Mouse (Mus musculus): ENCODE data around the gene Psmf1. TPM values are rescaled to one million over a fixed set of nuclear protein-coding genes. Genes with fewer than 3 reads are reported as not detected.

Gene Psmf1
- polyA plus RNA-seq, 1 experiment from 2014 or later, result 70.6 TPM

DNA sequence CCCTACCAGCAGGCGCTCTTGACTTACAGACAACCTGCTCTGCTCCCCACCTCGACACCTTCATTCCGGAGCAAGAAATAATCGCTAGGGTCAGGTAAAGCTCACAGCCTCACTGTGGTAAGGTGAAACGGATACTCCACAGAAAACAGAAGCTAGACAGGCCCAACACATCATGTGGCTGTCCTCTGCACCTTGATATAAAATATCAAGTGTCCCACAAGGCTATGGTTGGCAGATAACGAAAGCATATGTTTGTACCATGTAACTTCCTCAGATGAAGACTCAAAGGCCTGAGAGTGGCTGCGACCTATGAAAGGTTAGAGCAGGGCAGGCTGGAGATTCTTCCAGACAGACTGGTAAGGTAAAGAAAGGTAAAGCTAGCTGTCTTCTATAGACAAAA lies 4.5 kb downstream of the Psmf1 start:
- Histone ChIP-seq H3K4me2 (ENCODE audit: low read depth, low read length) (peak overlapping the region; percentile 96; the same call in 1 of the 2 replicates), H3K9me3 (ENCODE audit: control insufficient read depth, low read length) (no peaks in the 10 kb centered on the region), H3K9ac (replicated peaks; ENCODE audit: low read depth, low read length) (no peak overlapping the region), H3K27me3 (ENCODE audit: control insufficient read depth, insufficient read depth, low read length) (no peaks in the 10 kb centered on the region), H3K4me3 (ENCODE audit: low read depth, low read length) (no peak overlapping the region), H3K4me1 (ENCODE audit: control insufficient read depth, insufficient read depth, low read length) (peaks cover 16% of the 10 kb centered on the region), H3K27ac (ENCODE audit: low read depth, low read length) (no peak overlapping the region), H3K36me3 (ENCODE audit: control insufficient read depth, insufficient read depth, low read length) (no peaks in the 10 kb centered on the region)
- no peak for ATAC-seq (ENCODE audit: low read depth)
- 95% methylated on average over 7 of the region's 7 CpGs for WGBS

DNA sequence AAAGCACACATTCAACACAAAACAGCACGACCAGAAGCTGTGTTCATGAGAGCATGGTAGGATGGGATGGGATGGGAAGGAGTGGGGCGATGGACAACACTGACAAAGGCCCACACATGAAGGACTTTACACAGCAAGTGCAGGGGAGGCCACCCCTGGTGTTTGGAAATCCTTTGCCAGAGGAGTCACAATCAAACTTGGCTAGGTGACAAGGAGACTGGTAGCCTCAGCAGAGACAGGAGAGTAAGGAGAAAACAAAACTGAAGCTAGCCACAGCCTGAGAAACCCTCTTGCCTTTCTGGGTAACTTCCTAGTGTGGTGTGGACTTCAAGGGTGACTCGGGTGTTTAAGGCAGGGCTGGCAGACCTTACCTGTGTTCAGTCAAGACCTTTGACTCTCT lies 4.9 kb downstream of the Psmf1 start:
- H3K27ac ChIP-seq (ENCODE audit: low read depth, low read length), result no peak overlapping the region
- no peaks in the 10 kb centered on the region for H3K27me3 ChIP-seq (ENCODE audit: control insufficient read depth, insufficient read depth, low read length)
- no peak overlapping the region for H3K4me3 ChIP-seq (ENCODE audit: low read depth, low read length)
- H3K9ac ChIP-seq (replicated peaks; ENCODE audit: low read depth, low read length), result no peak overlapping the region
- WGBS, result 85% methylated on average over 3 of the region's 3 CpGs
- H3K4me2 ChIP-seq (ENCODE audit: low read depth, low read length), result no peak overlapping the region
- no peak for ATAC-seq (ENCODE audit: low read depth)
- peaks cover 16% of the 10 kb centered on the region for H3K4me1 ChIP-seq (ENCODE audit: control insufficient read depth, insufficient read depth, low read length)
- H3K36me3 ChIP-seq (ENCODE audit: control insufficient read depth, insufficient read depth, low read length), result peaks cover 4% of the 10 kb centered on the region; the same call in 1 of the 2 replicates
- no peaks in the 10 kb centered on the region for H3K9me3 ChIP-seq (ENCODE audit: control insufficient read depth, low read length)

DNA sequence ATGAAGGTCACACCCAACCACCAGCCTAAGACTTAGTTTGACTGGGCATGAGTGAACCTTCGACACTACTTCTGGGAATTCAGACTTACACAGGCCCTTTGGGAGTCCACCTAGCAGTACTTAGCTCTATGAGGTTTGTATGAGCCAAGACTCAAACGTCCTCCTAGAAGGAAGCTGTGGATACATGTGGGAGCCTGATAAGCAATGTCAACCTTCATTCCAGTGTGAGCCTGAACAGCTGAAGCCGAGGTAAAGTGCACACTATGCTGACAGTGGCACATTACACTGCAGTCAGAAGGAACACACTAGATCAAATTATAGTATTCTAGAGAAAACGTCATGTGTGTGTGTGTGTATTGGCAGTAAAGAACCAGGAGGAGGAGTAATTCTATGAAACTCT lies 5.5 kb downstream of the Psmf1 start:
- H3K27ac ChIP-seq (ENCODE audit: low read depth, low read length), result no peak overlapping the region
- no peak overlapping the region for H3K4me2 ChIP-seq (ENCODE audit: low read depth, low read length)
- no peak for ATAC-seq (ENCODE audit: low read depth)
- H3K36me3 ChIP-seq (ENCODE audit: control insufficient read depth, insufficient read depth, low read length), result peaks cover 9% of the 10 kb centered on the region; the same call in 1 of the 2 replicates
- no peaks in the 10 kb centered on the region for H3K27me3 ChIP-seq (ENCODE audit: control insufficient read depth, insufficient read depth, low read length)
- no peak overlapping the region for H3K9ac ChIP-seq (replicated peaks; ENCODE audit: low read depth, low read length)
- WGBS, result 93% methylated on average over 4 of the region's 4 CpGs
- peaks cover 16% of the 10 kb centered on the region for H3K4me1 ChIP-seq (ENCODE audit: control insufficient read depth, insufficient read depth, low read length)
- no peak overlapping the region for H3K4me3 ChIP-seq (ENCODE audit: low read depth, low read length)
- no peaks in the 10 kb centered on the region for H3K9me3 ChIP-seq (ENCODE audit: control insufficient read depth, low read length)

DNA sequence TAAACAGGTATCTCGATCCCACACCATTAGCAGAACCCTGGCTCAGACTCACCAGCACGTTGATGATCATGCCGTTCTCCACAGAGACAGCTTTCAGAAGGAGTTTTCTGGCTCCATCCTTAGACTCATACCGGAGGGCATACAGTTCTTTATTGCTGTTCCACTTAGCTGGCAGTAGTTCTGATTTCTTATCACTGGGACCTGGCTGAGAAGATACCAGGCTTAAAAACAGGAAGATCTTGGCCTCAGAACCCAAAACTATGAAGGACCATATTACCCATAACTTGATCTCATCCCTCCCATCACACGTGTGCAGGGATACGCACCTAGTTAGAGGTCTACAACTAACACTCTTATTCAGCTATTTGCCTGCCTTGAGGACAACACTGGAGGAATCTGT lies 8.6 kb downstream of the Psmf1 start:
- ATAC-seq (ENCODE audit: low read depth), result no peak
- Histone ChIP-seq H3K27me3 (ENCODE audit: control insufficient read depth, insufficient read depth, low read length) (no peaks in the 10 kb centered on the region), H3K9ac (replicated peaks; ENCODE audit: low read depth, low read length) (no peak overlapping the region), H3K9me3 (ENCODE audit: control insufficient read depth, low read length) (no peaks in the 10 kb centered on the region), H3K4me3 (ENCODE audit: low read depth, low read length) (no peak overlapping the region), H3K4me2 (ENCODE audit: low read depth, low read length) (no peak overlapping the region), H3K36me3 (ENCODE audit: control insufficient read depth, insufficient read depth, low read length) (peaks cover 13% of the 10 kb centered on the region), H3K4me1 (ENCODE audit: control insufficient read depth, insufficient read depth, low read length) (peaks cover 16% of the 10 kb centered on the region), H3K27ac (ENCODE audit: low read depth, low read length) (no peak overlapping the region)
- WGBS, result 95% methylated on average over 6 of the region's 6 CpGs

DNA sequence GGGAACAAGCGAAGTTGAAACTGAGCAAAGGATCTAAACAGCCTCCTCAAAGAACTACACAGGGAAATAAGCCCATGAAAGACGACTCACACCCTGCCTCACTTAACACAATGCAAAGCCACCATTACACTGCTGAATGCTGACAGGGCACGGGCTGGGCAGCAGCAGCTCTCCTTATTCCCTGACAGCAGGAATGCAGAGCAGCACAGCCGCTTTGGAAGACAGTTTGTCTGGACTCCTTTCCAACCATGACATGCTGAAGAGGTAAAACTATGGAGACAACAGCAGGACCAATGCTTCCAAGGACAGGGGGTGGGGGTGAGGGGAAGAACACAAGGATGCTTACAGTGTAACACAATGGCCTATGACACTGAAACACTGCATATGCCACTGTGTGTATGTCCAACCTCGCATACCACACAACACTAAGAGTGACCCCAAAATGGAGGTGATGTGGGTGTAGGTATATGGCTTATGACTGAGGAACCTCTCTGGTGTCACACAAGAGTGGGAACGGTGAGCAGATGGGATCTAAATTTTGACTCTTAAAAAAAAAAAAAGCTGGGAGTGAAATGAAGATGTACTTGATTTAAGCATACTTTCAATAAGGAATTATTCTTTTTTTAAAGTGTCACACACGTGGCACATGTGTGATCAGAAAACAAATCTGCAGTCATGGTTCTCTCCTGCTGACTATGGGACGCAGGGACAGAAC lies 10.7 kb downstream of the Psmf1 start:
- no peaks in the 10 kb centered on the region for H3K4me1 ChIP-seq (ENCODE audit: control insufficient read depth, insufficient read depth, low read length)
- H3K9me3 ChIP-seq (ENCODE audit: control insufficient read depth, low read length), result no peaks in the 10 kb centered on the region
- H3K27ac ChIP-seq (ENCODE audit: low read depth, low read length), result no peak overlapping the region
- H3K36me3 ChIP-seq (ENCODE audit: control insufficient read depth, insufficient read depth, low read length), result peaks cover 31% of the 10 kb centered on the region
- ATAC-seq (ENCODE audit: low read depth), result no peak
- H3K27me3 ChIP-seq (ENCODE audit: control insufficient read depth, insufficient read depth, low read length), result no peaks in the 10 kb centered on the region
- H3K4me3 ChIP-seq (ENCODE audit: low read depth, low read length), result no peak overlapping the region
- no peak overlapping the region for H3K4me2 ChIP-seq (ENCODE audit: low read depth, low read length)
- WGBS, result 86% methylated on average over 8 of the region's 8 CpGs
- H3K9ac ChIP-seq (replicated peaks; ENCODE audit: low read depth, low read length), result no peak overlapping the region

DNA sequence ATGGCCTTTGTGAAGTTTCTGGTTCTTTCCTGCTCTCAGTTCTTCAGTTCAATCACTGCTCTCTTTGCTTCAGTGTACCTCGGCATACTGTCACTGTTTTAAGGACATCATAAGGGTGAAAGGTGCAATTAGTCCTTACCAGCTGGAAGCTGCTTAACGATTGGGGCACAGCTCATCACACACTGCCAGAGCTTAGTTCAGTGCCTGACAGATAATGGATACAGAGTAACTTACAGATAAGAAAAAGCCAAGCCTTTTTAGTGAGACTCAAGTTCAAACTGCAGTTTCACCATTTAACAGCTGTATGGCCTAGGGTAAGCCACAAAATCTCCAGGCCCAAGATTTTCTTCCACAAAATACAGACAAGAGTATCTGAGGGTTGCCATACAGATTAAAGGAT lies 19.9 kb downstream of the Psmf1 start:
- ATAC-seq (ENCODE audit: low read depth), result no peak
- H3K36me3 ChIP-seq (ENCODE audit: control insufficient read depth, insufficient read depth, low read length), result peaks cover 35% of the 10 kb centered on the region
- no peak overlapping the region for H3K27ac ChIP-seq (ENCODE audit: low read depth, low read length)
- H3K27me3 ChIP-seq (ENCODE audit: control insufficient read depth, insufficient read depth, low read length), result no peaks in the 10 kb centered on the region
- H3K4me2 ChIP-seq (ENCODE audit: low read depth, low read length), result no peak overlapping the region
- no peaks in the 10 kb centered on the region for H3K4me1 ChIP-seq (ENCODE audit: control insufficient read depth, insufficient read depth, low read length)
- no peak overlapping the region for H3K9ac ChIP-seq (replicated peaks; ENCODE audit: low read depth, low read length)
- WGBS, result 92% methylated on average over 2 of the region's 2 CpGs
- no peak overlapping the region for H3K4me3 ChIP-seq (ENCODE audit: low read depth, low read length)
- no peaks in the 10 kb centered on the region for H3K9me3 ChIP-seq (ENCODE audit: control insufficient read depth, low read length)

DNA sequence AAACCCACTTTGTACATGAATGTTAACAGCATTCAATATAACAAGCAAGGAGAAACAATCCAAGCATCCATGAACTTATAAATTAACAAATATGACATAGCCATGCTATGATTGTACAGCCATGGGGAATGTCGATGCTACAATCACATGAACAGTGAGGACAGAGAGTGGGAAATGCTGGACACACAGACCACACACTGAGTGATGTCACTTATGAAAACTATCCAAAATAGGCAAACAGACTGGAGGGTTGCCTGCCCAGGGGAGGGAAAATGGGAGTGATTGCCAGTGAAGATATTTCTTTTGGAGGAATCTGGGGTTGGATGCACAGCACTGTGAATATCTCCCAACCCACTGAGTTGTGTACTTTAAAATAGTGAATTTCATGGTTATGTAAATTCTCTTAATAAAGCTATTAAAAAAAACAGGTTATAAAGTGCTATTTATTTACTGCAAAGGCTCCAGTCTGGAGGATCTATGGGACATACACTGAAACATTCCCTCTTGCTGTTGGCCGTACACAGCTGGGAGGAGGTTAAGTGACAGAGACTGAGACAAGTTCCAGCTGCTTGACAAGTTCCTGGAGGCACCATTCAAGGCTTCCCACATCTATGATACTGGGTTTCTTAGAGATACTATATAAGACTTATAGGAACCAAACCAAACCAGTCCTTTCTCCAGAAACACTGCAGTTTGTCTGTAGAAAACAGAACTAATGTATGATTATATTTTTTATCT lies 27.5 kb downstream of the Psmf1 start:
- no peaks in the 10 kb centered on the region for H3K4me1 ChIP-seq (ENCODE audit: control insufficient read depth, insufficient read depth, low read length)
- ATAC-seq (ENCODE audit: low read depth), result no peak
- no peak overlapping the region for H3K27ac ChIP-seq (ENCODE audit: low read depth, low read length)
- no peak overlapping the region for H3K4me3 ChIP-seq (ENCODE audit: low read depth, low read length)
- no peak overlapping the region for H3K4me2 ChIP-seq (ENCODE audit: low read depth, low read length)
- H3K9me3 ChIP-seq (ENCODE audit: control insufficient read depth, low read length), result no peaks in the 10 kb centered on the region
- WGBS, result 93% methylated on average over 2 of the region's 2 CpGs
- no peaks in the 10 kb centered on the region for H3K27me3 ChIP-seq (ENCODE audit: control insufficient read depth, insufficient read depth, low read length)
- H3K36me3 ChIP-seq (ENCODE audit: control insufficient read depth, insufficient read depth, low read length), result peaks cover 28% of the 10 kb centered on the region
- H3K9ac ChIP-seq (replicated peaks; ENCODE audit: low read depth, low read length), result no peak overlapping the region

DNA sequence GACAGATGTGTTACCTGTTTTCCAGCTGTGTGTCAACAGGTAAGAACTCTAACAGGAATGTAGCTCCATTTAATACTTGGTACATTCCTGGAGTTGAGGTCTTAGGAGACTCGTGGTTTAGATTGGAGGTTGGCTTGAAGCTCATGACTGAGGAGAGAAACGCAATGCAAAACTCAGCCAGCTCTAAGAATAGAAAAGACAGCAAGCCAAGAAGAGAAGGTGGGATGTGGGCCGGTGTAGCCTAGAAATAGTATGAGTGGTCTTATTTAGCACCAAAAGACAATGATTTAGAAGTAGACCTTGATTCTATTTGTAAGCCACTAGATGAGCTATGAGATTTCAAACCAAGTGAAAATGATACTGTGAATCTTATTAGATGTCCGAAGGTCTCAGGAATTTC lies 28.5 kb downstream of the Psmf1 start:
- no peak for ATAC-seq (ENCODE audit: low read depth)
- 92% methylated on average over 4 of the region's 4 CpGs for WGBS

DNA sequence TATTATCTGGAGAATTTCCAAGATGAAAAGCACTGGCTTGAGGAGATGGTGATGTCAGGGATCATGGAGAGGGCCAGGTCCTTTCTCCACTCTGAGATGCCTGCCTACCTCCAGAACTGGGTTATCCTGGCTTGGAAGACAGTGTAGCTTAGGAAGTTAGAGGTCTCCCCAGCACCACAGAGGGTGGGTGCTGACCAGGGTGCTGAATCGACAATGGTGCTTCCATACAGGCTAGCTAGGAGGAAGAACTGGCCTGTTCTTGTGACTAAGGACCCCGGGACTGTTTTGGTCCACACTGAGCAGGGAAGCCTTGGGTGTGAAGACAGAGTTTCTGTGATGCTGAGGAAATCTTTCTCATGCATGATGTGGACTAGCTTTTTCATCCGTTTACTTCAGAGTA lies 31.3 kb downstream of the Psmf1 start:
- no peak for ATAC-seq (ENCODE audit: low read depth)
- Histone ChIP-seq H3K9me3 (ENCODE audit: control insufficient read depth, low read length) (no peaks in the 10 kb centered on the region), H3K36me3 (ENCODE audit: control insufficient read depth, insufficient read depth, low read length) (peaks cover 19% of the 10 kb centered on the region; the same call in 1 of the 2 replicates), H3K27ac (ENCODE audit: low read depth, low read length) (no peak overlapping the region), H3K4me1 (ENCODE audit: control insufficient read depth, insufficient read depth, low read length) (no peaks in the 10 kb centered on the region), H3K27me3 (ENCODE audit: control insufficient read depth, insufficient read depth, low read length) (no peaks in the 10 kb centered on the region), H3K9ac (replicated peaks; ENCODE audit: low read depth, low read length) (no peak overlapping the region), H3K4me3 (ENCODE audit: low read depth, low read length) (no peak overlapping the region), H3K4me2 (ENCODE audit: low read depth, low read length) (no peak overlapping the region)
- WGBS, result 43% methylated on average over 3 of the region's 3 CpGs

More for the DNA sequence above, 28.5 kb downstream of the Psmf1 start:
- H3K27me3 ChIP-seq (ENCODE audit: control insufficient read depth, insufficient read depth, low read length), result no peaks in the 10 kb centered on the region
- H3K36me3 ChIP-seq (ENCODE audit: control insufficient read depth, insufficient read depth, low read length), result peaks cover 28% of the 10 kb centered on the region
- H3K9me3 ChIP-seq (ENCODE audit: control insufficient read depth, low read length), result no peaks in the 10 kb centered on the region
- no peak overlapping the region for H3K4me3 ChIP-seq (ENCODE audit: low read depth, low read length)
- H3K4me2 ChIP-seq (ENCODE audit: low read depth, low read length), result no peak overlapping the region
- H3K4me1 ChIP-seq (ENCODE audit: control insufficient read depth, insufficient read depth, low read length), result no peaks in the 10 kb centered on the region
- no peak overlapping the region for H3K27ac ChIP-seq (ENCODE audit: low read depth, low read length)
- no peak overlapping the region for H3K9ac ChIP-seq (replicated peaks; ENCODE audit: low read depth, low read length)
